Comparison of ENCODE assay signal across 16 mouse cellular contexts in the genomic region with DNA sequence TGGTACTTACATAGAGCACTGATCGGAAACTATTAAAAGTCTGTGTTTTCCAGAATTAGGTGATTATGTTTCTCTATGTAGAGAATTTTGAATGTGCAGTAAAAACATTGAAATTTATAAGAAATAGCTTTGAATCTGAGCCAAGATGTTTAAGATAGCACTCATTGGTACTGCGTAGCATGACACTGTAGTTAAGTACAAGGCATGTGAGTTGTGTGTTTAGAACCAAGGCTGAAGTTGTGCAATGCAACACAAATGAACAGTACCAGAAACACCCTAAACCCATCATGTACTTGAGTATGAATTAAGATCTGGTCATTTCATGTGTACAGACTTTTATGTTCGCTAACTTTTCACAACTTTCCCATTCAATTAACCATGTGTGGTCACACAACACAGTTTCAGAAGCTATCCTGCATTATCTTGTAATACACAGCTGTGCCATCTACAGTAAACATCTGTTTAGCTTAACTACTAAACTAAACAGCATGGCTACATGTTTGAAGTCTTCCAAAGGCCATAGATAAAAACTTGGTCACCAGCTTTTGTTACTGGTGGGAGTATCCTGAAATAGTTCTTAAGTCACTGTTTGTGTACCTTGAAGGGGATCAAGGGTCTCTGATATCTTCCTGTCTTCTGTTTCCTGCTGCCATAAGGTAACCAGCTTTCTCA.
"Had no signal": no experiment of that assay in that cellular context is flagged by ENCODE, and none has a peak within 500 bp of the region (broad histone marks: within the 10 kb centered on the region; RNA-seq: fewer than 3 reads in every experiment).

No protein-coding gene starts in this region.

- DNase-seq: kidney, adult 2 months; kidney, postnatal 10 days; kidney, postnatal 36 days; left cerebral cortex, postnatal 4 days; lung, embryonic 14.5 days; midbrain, embryonic 14.5 days; thymus, postnatal 25 days had no signal

- H3K4me1 ChIP-seq: kidney, embryonic 15.5 days; limb, embryonic 12.5 days; limb, embryonic 15.5 days had no signal

- ATAC-seq: intestine, postnatal 0 days; lung, postnatal 0 days had no signal

- H3K9ac ChIP-seq: kidney, embryonic 15.5 days; limb, embryonic 12.5 days; limb, embryonic 15.5 days; lung, embryonic 14.5 days had no signal

- H3K27me3 ChIP-seq: kidney, embryonic 15.5 days; limb, embryonic 12.5 days; limb, embryonic 15.5 days; megakaryocyte, embryonic 14.5 days had no signal

- H3K4me3 ChIP-seq: kidney, embryonic 15.5 days; limb, embryonic 12.5 days; limb, embryonic 15.5 days; megakaryocyte, embryonic 14.5 days had no signal

- H3K4me2 ChIP-seq: kidney, embryonic 15.5 days; limb, embryonic 12.5 days; limb, embryonic 15.5 days; lung, embryonic 14.5 days; midbrain, embryonic 11.5 days had no signal

- H3K27ac ChIP-seq: kidney, embryonic 15.5 days; limb, embryonic 12.5 days; limb, embryonic 15.5 days; macrophage; stomach, postnatal 0 days had no signal

- H3K9me3 ChIP-seq: kidney, embryonic 15.5 days; limb, embryonic 12.5 days; limb, embryonic 15.5 days; megakaryocyte, embryonic 14.5 days had no signal
